Mouse (Mus musculus) limb, embryonic 12.5 days (tissue): ENCODE measurements around the gene Bag3. TPM values are rescaled to one million over a fixed set of nuclear protein-coding genes. Genes with fewer than 3 reads are reported as not detected.

Source experiments
- ATAC-seq: fragments of 200-750 bp; cut with Nextera tagmentation; 2 replicates; pipeline ENCODE4 v1.8.0; 2017; ENCODE audit warnings: low read depth, moderate TSS enrichment; ENCODE audit not compliant: insufficient number of reproducible peaks, insufficient read depth, low FRiP score, low TSS enrichment
- H3K27ac ChIP-seq: fragments of 300-500 bp; sonication (generic); 2 replicates; pipeline ENCODE4 v1.5.1; 2016; ENCODE audit warnings: mild to moderate bottlenecking, moderate library complexity
- H3K27me3 ChIP-seq: fragments of 300-500 bp; sonication (generic); 2 replicates; pipeline ENCODE4 v1.6.1; 2016; ENCODE audit warnings: mild to moderate bottlenecking, moderate library complexity
- H3K36me3 ChIP-seq: fragments of 300-500 bp; sonication (generic); 2 replicates; pipeline ENCODE4 v1.6.1; 2016; ENCODE audit warnings: mild to moderate bottlenecking, moderate library complexity
- H3K4me1 ChIP-seq: fragments of 300-500 bp; sonication (generic); replicated peaks from 2 replicates; pipeline ENCODE4 v1.6.1; 2016
- H3K4me2 ChIP-seq: fragments of 300-500 bp; sonication (generic); 2 replicates; pipeline ENCODE4 v1.6.1; 2016; ENCODE audit warnings: mild to moderate bottlenecking, moderate library complexity
- H3K4me3 ChIP-seq: fragments of 300-500 bp; sonication (generic); replicated peaks from 2 replicates; pipeline ENCODE4 v1.5.1; 2016; ENCODE audit warnings: mild to moderate bottlenecking
- H3K9ac ChIP-seq: fragments of 300-500 bp; sonication (generic); replicated peaks from 2 replicates; pipeline ENCODE4 v1.6.1; 2016; ENCODE audit warnings: mild to moderate bottlenecking, moderate library complexity
- H3K9me3 ChIP-seq: fragments of 300-500 bp; sonication (generic); 2 replicates; pipeline ENCODE4 v1.6.1; 2016; ENCODE audit warnings: mild to moderate bottlenecking, moderate library complexity
- WGBS: fragments of 180-500 bp; shearing (Covaris S2); methylation state at CpG from one replicate; pipeline ENCODE4 v1.1.7; 2016; 5-methylcytosine and 5-hydroxymethylcytosine counted together
- polyA plus RNA-seq: library from polyadenylated mRNA; unstranded; fragments of >200 nt; fragmentation: Nextera tagmentation; extraction: Ambion mirVana; gene quantifications from 2 replicates; pipeline ENCODE4 v1.2.1, GENCODE M21; 2016

Gene Bag3
- polyA plus RNA-seq, 1 experiment from 2014 or later: 9.2 TPM

DNA sequence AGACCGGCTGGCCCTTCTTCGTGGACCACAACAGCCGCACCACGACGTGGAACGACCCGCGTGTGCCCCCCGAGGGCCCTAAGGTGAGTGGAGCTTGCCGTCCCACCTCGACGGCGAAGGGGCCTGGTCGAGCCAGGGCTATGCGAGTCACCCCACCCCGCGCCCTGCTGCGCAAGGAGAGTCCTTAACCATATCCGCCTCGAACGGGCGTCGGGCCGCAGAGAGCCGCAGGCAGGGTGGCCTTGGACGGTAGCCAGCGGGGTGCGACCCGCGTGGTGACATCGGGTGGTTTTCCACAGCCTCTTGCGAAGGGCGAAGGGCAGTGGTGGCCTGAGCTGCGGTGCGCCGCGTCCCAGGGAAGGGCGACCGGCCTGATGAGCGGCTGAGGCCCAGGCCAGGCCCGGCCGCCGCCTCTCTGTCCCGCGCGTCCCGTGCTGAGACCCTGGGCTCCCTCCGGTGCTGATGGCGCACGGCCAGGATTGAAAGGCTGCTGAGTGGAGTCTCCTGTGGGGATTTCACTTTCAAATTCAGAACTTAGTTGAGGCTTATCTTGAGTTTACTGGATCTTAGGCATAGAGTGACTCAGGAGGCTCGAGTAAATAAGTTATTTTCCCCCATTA lies 656 bp downstream of the Bag3 start:
- Histone ChIP-seq H3K9me3 (no peaks in the 10 kb centered on the region), H3K27ac (peak overlapping the region; percentile 83), H3K4me1 (peaks cover 30% of the 10 kb centered on the region), H3K36me3 (no peaks in the 10 kb centered on the region), H3K4me2 (peak overlapping the region; percentile 88), H3K9ac (peak overlapping the region; percentile 79), H3K4me3 (peak overlapping the region; percentile 70), H3K27me3 (no peaks in the 10 kb centered on the region)
- peak; percentile 35 for ATAC-seq
- WGBS: 1% methylated on average over 51 of the region's 51 CpGs

DNA sequence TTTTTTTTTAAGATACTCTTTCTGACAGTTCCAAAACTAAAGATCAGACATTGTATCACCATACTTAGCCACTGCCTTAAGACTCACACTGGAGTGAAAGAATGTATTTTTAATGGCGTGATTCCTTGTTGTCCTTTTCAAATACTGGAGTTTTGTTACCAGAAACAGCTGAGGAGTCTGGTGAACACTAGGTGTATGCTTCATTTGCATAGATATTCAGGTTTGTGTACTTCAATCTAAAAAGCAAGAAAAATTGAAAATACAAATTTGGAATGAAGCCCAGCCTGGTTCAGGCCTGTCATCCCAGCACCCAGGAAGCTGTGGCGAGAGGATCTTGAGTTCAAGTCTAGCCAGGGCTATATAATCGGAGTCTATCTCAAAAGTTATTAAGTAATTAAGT lies 1.2 kb downstream of the Bag3 start:
- Histone ChIP-seq H3K27ac (no peak overlapping the region), H3K9me3 (no peaks in the 10 kb centered on the region), H3K36me3 (no peaks in the 10 kb centered on the region), H3K9ac (no peak overlapping the region), H3K4me3 (peak overlapping the region; percentile 70), H3K27me3 (no peaks in the 10 kb centered on the region), H3K4me2 (peak overlapping the region; percentile 88), H3K4me1 (peaks cover 30% of the 10 kb centered on the region)
- 85% methylated on average over 3 of the region's 3 CpGs for WGBS
- ATAC-seq: no peak

DNA sequence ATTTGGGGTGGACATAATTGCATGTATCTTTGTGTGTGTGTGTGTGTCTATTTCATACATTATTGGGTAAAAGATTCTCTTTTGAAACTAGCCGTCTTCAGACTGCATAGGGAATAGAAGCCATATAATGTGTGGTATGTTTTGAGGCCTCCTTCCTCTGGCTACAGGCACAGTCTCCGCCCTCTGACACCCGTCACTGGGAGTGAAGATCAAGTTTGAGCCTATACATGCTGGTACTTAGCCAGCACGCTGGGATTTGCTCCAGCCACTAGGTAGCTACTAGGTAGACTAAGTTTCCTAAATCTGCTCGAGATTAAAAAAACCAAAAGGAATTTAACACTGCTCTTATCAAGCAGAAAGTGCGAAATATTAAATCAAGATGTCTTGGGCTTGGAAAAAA lies 3.2 kb downstream of the Bag3 start:
- H3K27ac ChIP-seq: no peak overlapping the region
- no peak overlapping the region for H3K4me3 ChIP-seq
- no peak for ATAC-seq
- H3K4me2 ChIP-seq: no peak overlapping the region
- no peaks in the 10 kb centered on the region for H3K27me3 ChIP-seq
- H3K4me1 ChIP-seq: peaks cover 46% of the 10 kb centered on the region
- H3K9me3 ChIP-seq: no peaks in the 10 kb centered on the region
- H3K36me3 ChIP-seq: no peaks in the 10 kb centered on the region
- no peak overlapping the region for H3K9ac ChIP-seq
- 67% methylated on average over 6 of the region's 6 CpGs for WGBS

DNA sequence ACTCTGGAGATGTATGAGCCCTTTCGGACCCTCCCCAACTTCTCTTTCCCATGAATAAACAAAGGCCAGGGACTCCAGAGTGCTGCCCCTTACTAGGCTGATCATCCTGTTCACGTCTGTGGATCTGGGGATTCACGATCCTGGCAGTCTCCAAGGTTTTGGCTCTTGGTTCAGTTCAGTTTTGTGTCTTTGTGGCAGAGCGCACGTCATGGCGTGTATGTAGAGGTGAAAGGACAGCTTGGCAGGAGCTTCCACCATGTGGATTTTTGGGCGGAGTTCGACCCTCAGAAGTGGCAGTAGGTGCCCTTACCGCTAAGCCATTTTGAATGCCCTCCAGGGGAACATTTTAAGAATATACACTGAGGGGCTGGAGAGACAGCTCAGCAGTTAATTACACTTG lies 5.2 kb downstream of the Bag3 start:
- no peak overlapping the region for H3K4me3 ChIP-seq
- H3K4me2 ChIP-seq: no peak overlapping the region
- H3K4me1 ChIP-seq: peaks cover 59% of the 10 kb centered on the region
- 82% methylated on average over 9 of the region's 9 CpGs for WGBS
- H3K27me3 ChIP-seq: no peaks in the 10 kb centered on the region
- no peak overlapping the region for H3K27ac ChIP-seq
- no peaks in the 10 kb centered on the region for H3K9me3 ChIP-seq
- no peaks in the 10 kb centered on the region for H3K36me3 ChIP-seq
- no peak overlapping the region for H3K9ac ChIP-seq
- ATAC-seq: no peak

DNA sequence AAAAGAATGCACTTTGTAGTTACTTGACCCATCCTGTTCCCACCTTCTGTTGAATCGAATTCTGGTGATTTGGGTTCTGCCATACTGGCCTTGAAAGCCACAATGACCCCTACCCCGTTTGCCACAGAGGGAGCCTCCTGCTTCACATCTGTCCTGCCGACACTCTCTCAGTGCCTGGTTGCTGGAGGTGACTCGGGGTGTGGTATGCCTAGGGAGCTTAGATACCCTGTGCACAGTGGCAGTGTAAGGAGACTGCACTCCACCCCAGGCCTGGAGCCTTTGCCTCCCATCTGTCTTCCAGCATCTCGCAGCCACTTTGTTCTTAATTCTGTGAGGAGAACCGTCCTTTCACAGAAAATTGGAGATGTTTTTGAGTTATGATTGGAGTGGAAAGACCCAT lies 5.7 kb downstream of the Bag3 start:
- H3K9ac ChIP-seq: no peak overlapping the region
- H3K36me3 ChIP-seq: no peaks in the 10 kb centered on the region

DNA sequence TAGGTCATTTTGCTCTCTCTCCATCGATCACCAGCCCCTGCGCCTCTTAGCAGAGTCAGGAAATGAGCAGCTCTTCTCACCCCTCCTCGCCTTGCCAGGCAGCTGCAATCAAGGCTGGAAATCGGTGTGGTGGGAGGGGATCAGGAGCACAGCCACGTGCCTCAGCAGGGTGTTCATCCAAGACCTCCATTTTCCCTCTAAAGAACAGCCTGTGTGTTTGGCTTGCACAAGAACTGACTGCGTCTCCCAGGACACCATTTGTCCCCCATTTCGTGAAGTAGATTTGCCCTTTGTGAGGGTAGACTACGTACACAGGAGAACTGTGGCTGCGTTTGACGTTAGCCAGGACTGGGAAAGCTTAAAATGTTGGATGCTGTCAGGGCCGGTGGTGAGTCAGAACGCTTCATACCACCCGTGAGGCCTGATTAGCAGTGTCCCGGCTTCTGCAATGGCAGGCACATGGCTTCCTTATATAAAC lies 6.2 kb downstream of the Bag3 start:
- no peak overlapping the region for H3K4me2 ChIP-seq
- H3K4me3 ChIP-seq: no peak overlapping the region
- no peak for ATAC-seq
- no peaks in the 10 kb centered on the region for H3K27me3 ChIP-seq
- no peaks in the 10 kb centered on the region for H3K36me3 ChIP-seq
- 20% methylated on average over 14 of the region's 14 CpGs for WGBS
- H3K9ac ChIP-seq: no peak overlapping the region
- H3K27ac ChIP-seq: peak overlapping the region; percentile 36; the same call in 1 of the 2 replicates
- H3K4me1 ChIP-seq: peaks cover 57% of the 10 kb centered on the region
- no peaks in the 10 kb centered on the region for H3K9me3 ChIP-seq

More for the DNA sequence above, 5.7 kb downstream of the Bag3 start:
- peaks cover 54% of the 10 kb centered on the region for H3K4me1 ChIP-seq
- no peak for ATAC-seq
- no peak overlapping the region for H3K4me2 ChIP-seq
- H3K27me3 ChIP-seq: no peaks in the 10 kb centered on the region
- WGBS: 37% methylated on average over 6 of the region's 6 CpGs
- H3K4me3 ChIP-seq: no peak overlapping the region
- H3K9me3 ChIP-seq: no peaks in the 10 kb centered on the region
- 0 out of 2 replicates have a peak overlapping the region, but pooled peaks have one; percentile 36 for H3K27ac ChIP-seq

DNA sequence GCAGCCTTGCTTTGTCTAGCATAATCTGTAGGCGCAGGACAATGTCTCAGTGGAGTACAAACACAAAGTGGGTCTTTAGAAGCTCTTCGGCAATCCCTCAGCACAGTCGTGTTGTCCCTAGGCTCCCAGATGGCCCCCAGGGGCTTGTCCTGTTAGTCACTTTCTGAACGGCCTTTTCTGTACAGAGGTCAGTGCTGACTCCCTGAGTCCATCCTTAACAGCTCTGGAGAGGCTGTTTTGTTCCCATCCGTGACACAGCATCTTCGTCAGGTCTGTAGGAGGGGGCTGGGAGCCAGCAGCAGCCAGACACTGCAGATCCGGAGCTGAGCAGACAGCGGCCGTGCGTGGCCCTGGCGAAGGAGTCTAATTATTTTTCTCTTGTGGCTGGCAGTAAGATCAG lies 7.6 kb downstream of the Bag3 start:
- H3K4me1 ChIP-seq: peaks cover 71% of the 10 kb centered on the region
- no peaks in the 10 kb centered on the region for H3K36me3 ChIP-seq
- H3K27ac ChIP-seq: no peak overlapping the region
- H3K4me2 ChIP-seq: peak overlapping the region; percentile 35
- no peak for ATAC-seq
- no peak overlapping the region for H3K4me3 ChIP-seq
- H3K27me3 ChIP-seq: no peaks in the 10 kb centered on the region
- H3K9me3 ChIP-seq: no peaks in the 10 kb centered on the region
- peak overlapping the region; percentile 32; the same call in 1 of the 2 replicates for H3K9ac ChIP-seq
- 17% methylated on average over 11 of the region's 11 CpGs for WGBS

DNA sequence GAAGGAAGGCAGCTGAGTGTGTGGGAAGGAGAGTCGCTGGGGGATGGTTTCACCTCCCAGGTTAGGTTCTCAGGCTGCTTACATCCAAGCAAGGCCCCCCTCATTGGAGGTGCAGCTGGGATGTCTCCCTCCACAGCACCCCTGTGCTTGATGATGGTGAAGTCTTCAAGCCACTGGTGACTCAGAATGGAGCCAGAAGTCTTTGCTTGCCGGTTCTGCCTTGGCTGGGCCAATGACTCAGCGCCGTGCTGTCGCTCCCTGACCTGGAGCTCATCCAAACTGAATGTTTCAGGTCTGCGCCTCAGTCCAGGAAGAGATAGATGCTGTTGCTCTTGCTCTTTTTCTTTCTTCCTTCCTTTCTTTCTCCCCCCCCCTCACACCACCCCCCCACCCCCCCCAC lies 8.5 kb downstream of the Bag3 start:
- no peaks in the 10 kb centered on the region for H3K27me3 ChIP-seq
- no peak overlapping the region for H3K27ac ChIP-seq
- 73% methylated on average over 6 of the region's 6 CpGs for WGBS
- no peaks in the 10 kb centered on the region for H3K36me3 ChIP-seq
- H3K9ac ChIP-seq: no peak overlapping the region
- no peak overlapping the region for H3K4me3 ChIP-seq
- H3K4me1 ChIP-seq: peaks cover 79% of the 10 kb centered on the region
- no peaks in the 10 kb centered on the region for H3K9me3 ChIP-seq
- H3K4me2 ChIP-seq: no peak overlapping the region
- ATAC-seq: no peak

DNA sequence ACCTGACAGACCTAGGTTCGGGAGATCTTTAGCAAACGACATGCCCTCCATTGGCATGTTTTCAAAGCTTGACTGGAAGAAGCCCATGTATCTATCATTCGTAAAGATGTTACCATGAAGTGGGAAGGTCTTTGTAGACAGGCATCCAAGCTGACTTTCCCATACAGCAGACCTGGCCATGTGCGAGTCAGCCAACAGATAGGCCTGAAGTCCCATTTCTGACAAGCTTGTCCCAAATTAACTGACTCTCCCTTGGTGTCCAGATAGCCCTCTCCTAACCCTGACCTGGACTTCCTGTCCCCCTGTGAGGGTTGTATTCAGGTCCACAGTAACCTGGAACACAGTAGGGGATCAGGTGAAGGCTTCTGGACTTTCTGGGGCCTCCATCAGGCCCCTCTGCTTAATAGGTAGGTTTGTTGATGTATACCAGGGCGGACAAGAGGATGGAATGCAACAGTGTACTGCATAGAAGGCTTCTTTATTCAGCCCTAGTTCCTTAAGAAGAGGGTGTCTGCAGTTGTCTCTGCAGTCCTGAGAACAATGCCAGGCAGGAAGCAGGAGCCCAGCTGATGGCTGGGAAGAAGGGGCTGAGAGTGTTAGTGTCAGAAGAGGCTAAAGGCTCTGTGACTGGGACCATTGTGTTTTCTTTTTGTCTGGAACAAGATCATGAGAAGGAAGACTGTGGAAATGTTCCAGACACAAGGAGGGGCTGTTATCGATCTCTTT lies 9.2 kb downstream of the Bag3 start:
- Histone ChIP-seq H3K36me3 (no peaks in the 10 kb centered on the region), H3K4me3 (no peak overlapping the region), H3K27ac (peak overlapping the region; percentile 59), H3K27me3 (no peaks in the 10 kb centered on the region), H3K9me3 (no peaks in the 10 kb centered on the region), H3K4me2 (no peak overlapping the region), H3K9ac (no peak overlapping the region), H3K4me1 (peaks cover 81% of the 10 kb centered on the region)
- 88% methylated on average over 6 of the region's 6 CpGs for WGBS
- no peak for ATAC-seq

DNA sequence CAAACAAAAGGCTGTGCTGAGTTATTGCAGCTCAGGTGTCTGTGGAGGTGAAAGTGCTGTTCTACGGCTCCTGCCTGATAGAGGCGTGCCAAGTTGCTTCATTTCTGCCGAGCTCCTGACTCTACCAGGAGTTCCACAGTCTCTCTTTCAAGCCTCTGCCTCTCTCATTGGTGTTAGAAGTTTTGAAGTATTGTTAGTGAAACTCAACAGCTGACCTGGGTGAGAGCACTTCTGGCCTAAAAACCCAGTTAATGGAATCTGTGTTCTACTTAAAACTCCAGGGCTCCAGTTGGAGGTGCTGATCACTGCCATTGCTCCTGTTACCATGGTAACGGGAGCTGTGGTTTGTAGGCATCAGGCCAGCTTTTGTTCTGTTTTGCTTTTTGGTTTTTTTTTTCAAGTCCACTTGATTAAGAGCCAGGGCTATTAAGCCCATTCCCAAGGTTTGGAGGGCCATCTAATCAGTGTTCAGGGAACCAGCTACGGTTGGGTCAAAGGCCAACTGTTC lies 11.6 kb downstream of the Bag3 start:
- WGBS: 71% methylated on average over 5 of the region's 5 CpGs
- Histone ChIP-seq H3K27me3 (no peaks in the 10 kb centered on the region), H3K27ac (peak overlapping the region; percentile 66; the same call in 1 of the 2 replicates), H3K4me2 (no peak overlapping the region), H3K4me1 (peaks cover 78% of the 10 kb centered on the region), H3K9me3 (no peaks in the 10 kb centered on the region), H3K4me3 (no peak overlapping the region), H3K9ac (no peak overlapping the region), H3K36me3 (peaks cover 4% of the 10 kb centered on the region; the same call in 1 of the 2 replicates)
- no peak for ATAC-seq

DNA sequence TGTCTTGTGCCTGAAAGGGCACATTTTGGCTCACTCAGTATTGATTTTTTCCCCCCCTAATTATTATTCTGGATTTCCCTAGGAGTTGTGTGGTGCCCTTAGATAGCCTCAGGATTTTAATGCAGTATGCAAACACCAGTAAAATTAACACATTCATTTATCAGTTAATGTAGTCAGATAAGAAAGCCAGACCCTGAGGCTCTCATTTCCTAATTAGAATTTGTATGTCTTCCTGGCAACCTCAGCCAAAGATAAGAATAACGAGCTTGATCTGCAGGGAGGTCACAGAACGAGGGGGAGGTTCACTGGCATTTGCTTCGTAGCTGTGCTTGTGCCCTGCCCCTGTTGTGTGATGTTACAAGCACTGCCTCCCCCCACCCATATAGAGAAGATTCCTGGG lies 12.7 kb downstream of the Bag3 start:
- no peak overlapping the region for H3K4me2 ChIP-seq
- no peak for ATAC-seq
- H3K9me3 ChIP-seq: no peaks in the 10 kb centered on the region
- H3K27ac ChIP-seq: no peak overlapping the region
- no peak overlapping the region for H3K9ac ChIP-seq
- peaks cover 68% of the 10 kb centered on the region for H3K4me1 ChIP-seq
- no peaks in the 10 kb centered on the region for H3K27me3 ChIP-seq
- 21% methylated on average over 3 of the region's 3 CpGs for WGBS
- H3K36me3 ChIP-seq: peaks cover 9% of the 10 kb centered on the region; the same call in 1 of the 2 replicates
- no peak overlapping the region for H3K4me3 ChIP-seq
